Mouse (Mus musculus) CD4-positive, CD25-positive, alpha-beta regulatory T cell, adult 2 months (primary cell): ENCODE data around the gene Il23r.

Experiments
- DNase-seq: peaks from one replicate; pipeline ENCODE4 v3.0.0-alpha.2; 2012; ENCODE audit warnings: low read depth, low spot score

Il23r gene

GRCm38 (mm10) chr6:67434755-67435452 lies 56.8 kb downstream of the Il23r start:
- DNase-seq: no peak

GRCm38 (mm10) chr6:67431808-67432207 lies 59.8 kb downstream of the Il23r start:
- no peak for DNase-seq

DNA sequence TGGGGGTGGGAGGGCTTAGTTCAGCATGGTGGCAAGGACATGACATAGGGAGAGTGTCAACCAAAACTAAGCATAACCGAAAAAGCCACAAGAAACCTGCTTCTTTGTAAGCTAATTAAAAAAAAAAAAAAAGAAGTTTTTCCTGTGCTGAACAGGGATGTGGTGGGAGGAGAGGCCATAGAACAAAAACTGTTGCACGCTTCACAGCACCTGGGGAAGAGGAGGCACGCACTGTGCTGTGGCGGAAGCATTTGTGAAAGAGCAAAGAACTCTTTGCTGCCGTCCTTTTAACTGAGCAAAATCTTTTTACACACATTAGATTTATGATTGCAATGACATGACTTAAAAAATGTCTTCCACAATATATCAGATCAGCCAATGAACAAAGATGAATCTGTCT lies 69.9 kb downstream of the Il23r start:
- DNase-seq: no peak

GRCm38 (mm10) chr6:67416557-67416956 lies 75.1 kb downstream of the Il23r start:
- DNase-seq: no peak

DNA sequence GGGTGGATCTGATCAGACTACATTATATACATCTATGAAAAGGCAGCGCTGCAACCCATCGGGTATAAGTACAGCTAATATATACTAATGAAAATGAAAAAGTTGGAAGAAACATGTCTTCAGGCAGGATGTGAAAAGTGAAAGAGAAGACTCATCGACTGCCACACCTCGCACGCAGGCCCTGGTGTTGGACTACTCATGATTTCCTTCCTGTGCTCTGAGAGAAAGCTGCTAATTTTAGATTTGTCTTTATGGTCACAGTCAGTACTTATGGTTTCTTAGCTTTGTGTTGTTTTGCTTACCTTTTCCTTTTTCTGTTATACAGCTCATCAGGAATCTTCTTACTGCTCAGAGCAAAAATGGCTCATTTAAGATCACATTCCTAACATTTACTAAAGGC lies 76.4 kb downstream of the Il23r start:
- DNase-seq: peak; percentile 48

GRCm38 (mm10) chr6:67413378-67413777 lies 78.3 kb downstream of the Il23r start:
- DNase-seq: no peak

- DNase-seq: no peak
These were observed 86.4 kb downstream of the Il23r start for GRCm38 (mm10) chr6:67405281-67405682.

GRCm38 (mm10) chr6:67399551-67399950 lies 92.1 kb downstream of the Il23r start:
- DNase-seq: no peak

DNA sequence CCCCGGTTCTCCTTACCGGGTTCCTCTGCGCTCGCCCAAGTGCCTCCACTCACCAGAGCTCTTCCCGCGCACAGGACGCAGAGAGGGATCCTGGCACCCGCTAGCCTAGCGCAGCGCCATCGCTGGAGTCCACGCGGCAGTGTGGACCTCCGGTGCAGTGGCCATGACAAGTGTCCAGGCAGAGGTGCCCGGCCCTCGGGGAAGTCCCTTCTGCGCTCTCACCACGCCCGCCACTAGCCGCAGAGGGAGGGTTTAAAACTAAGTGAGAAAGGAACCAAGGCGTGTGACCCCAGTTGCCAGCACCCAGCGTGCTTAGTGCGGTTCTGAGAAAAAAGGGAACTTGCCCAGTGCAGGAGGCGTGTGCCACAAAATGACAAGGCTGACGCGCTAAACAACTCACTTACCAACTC lies 115.7 kb downstream of the Il23r start, which contains the start of gene Il12rb2:
Gene Il12rb2 (minus strand): TSS at position 207 of the 410 bp plus-strand sequence.
- peak; percentile 29 for DNase-seq
